Mouse (Mus musculus): Measurements from ENCODE around the gene Prss36.
"Not testable (repeated sequence)": the region's sequence is repeated elsewhere in the genome, so short reads cannot be mapped to it uniquely, and the experiment has no call there.

The Prss36 gene

DNA sequence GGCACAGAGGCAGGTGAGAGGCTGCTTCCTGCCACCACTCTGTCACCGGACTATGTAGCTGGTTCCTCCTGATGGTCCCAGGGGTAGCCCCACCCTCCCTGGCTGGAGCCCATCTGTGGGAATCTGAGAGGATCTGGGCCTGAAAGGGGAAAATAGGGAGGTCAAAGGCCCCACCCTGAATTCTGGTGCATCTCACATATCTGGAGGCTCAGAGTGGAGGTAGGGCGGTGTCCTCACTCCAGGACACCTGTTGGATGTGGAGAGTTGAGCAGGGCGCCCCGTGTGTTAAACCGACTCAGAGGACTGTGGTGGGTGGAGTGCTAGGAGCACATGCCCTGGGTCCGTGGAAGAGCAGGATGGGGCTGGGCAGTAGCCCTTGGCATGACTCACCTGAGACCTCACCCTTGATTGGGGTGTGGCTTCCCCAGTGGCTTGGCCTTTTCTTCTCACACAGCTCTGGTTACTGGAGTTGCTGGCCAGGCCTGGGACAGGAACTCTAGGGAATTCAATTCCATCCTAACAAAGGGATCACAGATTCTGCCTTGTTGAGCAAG, at the start of gene Prss36:
Prss36 (minus strand) TSS at position 256 of the 554 bp plus-strand sequence.
- no peak for DNase-seq (ENCODE audit: low spot score in 2 of 2)

DNA sequence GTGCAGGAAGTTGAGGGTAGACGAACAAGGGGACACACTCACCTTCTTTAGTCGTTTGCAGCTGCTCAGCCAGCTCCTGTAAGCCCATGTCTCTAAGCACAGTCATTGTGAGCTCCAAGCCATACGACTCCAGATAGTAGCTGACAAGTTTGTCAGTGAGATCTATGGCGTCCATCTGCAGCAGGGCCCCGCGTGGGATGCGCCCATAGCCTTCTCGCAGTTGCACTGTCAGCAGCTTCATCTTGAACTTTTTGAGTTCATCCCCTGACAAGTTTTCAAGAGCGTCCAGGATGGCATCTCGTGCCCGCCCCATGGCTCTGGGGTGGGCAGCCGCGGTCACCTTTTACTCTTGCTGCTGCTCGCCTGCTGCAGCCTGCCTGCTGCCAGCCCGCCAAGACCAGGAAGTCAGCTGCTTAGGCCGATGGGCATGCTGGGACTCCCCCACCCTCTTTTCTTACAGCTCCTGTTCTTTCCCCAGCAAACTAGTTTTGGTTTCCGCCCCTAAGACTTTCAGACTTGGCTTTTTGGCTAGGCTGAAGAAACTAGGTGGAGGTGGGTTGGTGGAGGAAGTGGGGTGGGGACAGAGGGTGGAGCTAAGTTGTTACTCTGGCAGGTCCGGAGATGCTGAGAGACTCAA, 46.9 kb upstream of the Prss36 start, which contains the start of gene Pycard:
Pycard (minus strand) TSS at position 527 of the 637 bp plus-strand sequence.
- peak; percentile 62 for DNase-seq (ENCODE audit: low spot score in 2 of 2)

DNA sequence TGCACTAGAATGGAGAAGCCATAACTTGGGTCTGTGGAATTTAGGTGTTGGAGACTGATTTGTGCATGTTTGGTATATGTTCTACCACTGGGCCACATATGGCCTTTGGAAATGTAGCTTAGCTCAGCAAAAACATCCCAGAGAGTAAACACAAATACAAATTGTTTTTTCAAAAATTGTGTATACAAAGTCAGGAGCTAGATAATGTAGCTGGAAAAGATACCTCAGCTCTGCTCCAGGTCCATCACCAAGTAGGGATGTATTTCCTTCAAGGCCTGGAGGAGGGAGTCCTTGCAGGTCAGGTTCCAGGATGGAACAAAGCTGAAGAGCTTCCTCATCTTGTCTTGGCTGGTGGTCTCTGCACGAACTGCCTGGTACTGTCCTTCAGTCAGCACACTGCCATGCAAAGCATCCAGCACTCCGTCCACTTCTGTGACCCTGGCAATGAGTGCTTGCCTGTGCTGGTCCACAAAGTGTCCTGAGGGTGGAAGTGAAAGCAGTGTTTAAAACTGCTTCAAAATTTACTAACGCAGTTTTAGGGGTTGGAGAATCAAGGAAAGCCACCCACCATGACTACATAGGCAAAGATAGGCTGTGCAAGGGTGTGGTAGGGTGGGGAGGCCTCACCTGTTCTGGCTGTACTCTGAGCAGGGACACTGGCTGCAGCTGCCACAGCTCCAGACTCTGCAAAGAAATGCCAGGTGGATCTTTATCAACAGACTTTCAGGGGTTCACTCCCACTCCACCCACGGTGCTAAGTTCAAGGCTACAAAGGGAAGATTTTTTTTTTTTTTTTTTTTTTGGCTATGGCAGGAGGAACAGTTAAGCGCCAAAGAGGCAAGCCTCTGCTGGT, 46.2 kb upstream of the Prss36 start:
- no peak for DNase-seq (ENCODE audit: low spot score in 2 of 2)

DNA sequence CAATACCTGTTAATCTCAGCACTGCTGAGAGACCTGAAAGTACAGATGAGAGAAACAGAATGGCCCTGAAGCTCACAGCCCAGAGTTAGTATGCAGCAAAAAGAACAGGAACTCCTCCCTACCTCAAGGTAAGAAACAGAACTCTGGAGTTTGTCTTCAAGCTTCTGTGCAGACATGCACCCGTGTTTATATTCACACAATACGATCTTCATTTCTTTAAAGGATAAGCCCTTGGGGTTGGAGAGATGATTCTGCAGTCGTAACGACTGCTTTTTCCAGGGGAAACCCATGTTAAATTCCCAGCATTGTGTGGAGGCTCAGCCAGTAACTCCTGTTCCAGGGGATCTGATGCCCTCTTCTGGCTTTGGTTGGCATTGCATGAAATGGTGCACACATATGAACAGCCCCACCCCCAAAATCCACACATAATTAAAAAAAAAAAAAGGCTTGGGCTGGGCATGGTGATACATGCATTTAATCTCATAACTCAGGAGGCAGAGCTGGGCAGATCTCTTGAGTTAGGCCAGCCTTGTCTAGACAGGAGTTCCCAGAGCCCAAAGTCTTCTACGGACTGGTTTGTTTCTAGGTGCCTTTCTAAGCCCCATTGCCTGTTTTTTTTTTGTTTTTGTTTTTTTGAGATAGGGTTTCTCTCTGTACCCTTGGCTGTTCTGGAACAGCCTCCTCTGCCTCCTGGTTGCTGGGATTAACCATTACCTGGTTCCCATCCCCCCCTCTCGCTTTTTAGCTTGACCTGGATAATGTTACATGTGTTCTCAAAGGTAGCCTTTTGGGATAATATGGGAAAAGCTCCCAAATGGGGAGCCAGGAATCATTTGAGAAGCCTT, 45.3 kb upstream of the Prss36 start:
- DNase-seq (ENCODE audit: low spot score in 2 of 2), result peak; percentile 42 to 61

DNA sequence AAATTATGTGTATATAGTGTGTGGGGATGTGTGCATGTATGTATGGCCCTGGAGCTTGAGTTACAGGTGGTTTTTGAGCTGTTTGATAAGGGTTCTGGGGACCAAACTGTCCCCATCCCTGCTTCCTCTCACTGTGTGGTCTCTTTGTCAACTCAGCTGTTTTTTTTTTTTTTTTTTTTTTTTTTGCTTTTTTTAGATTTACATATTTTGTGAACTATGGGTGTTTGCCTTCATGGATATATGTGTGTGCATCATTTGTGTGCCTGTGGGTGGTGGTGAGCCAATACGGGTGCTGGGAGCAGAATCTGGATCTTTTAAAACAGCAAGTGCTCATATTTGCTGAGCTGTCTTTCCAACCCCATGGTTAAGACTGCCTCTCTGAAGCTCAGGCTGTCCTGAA, 42.4 kb upstream of the Prss36 start:
- no peak for DNase-seq (ENCODE audit: low spot score in 2 of 2)

DNA sequence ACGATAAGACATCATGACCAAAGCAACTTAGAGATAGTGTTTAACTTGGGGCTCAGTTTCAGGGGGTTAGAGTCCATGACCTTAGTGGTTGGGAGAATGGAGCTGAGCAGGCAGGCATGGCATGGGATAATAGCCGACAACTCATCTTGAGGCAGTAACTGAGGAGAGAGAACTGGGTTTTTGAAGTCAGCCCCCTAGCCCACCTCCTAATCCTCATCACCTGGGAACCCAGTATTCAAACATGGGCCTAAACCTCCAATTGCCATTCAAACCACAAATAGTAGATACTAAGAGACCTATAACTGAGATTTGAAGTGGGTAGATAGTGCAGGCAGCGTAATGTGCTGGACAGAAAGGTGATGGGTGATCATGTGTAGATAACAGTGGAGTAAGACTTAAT, 34.1 kb upstream of the Prss36 start:
- DNase-seq (ENCODE audit: low spot score in 2 of 2), result no peak

DNA sequence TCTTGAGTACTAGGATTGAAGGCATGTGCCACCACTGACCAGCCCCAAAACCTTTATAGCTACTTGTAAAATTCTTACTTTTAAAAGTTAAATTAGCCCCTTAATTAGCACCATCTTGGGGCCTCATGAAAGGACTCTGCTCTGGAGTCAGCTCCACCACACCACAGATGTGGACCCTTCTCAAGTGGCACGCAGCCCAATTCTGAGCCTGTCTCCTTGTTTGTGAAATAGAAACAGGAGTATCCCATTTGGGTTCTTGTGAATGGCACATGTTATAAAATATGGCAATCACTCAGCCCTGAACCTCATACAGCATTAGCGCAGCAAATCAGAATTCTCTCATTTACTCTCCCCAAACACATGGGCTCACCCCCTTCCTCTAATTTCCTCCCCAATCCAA, 32.3 kb upstream of the Prss36 start:
- DNase-seq (ENCODE audit: low spot score in 2 of 2), result no peak

DNA sequence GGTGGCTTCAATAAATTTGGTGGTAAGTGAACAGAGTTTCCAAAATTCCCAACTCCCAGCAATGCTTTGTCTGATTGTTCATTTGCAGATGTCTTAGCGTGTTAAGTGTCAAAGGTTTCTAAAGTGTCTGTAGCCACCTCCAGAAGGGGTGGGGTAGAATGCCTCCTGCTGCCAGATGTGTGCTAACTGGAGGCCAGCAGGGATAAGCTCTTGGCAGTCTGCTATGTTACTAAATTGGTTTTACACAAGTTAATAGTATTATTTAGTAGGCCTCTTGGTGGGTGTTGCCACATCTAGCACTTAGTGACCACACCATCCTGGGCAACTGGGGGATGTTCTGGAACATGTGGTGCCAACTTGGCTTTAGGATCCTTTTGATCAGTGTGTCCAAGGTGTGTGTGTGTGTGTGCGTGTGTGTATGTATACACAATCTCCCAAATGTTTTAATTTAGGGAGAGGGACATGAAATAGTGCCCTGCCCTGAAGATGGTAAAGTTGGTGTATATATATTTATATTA, 27.9 kb upstream of the Prss36 start:
- no peak for DNase-seq (ENCODE audit: low spot score in 2 of 2)

DNA sequence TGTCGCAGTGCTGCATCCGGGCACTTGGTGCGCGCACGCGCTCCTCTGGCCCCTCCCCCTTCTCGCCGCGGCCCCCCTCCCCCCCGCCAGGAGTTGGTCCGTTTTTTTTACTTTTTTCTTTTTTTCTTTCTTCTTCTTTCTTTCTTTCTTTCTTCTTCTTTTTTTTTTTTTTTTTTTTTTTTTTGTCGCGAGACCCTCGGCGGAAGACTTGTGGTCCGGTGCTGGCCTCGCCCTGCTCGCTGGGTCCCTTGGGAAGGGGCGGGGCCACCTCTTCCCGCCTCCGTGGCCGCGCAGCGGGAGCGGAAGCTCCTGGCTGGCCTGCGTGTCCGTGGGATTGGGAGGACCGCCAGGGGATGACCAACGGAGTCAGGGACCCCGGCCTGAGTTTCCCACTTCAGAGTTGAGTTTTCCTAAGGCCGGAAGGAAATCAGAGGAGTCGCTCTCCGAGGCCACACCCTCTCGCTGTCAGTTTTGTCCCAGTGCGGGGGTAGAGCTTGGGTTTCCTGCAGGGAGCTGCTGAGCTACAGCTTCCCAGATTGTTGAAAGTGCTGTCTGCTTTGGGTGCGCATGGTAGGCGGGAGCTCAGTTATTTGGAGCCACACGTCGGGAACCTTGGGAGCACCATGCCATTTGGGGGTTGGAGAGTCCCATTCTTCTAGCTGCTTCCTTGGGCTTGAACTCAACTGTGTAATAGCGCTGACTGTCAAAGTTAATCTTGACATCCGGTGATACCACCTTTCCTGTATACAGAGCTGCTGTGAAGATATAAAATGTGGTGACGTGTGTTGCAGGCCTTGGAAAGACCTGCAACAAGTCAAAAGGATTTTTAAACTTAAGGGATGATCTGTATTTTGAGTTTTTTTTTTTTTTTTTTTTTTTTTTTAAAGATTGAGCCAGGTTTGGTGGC, 21.6 kb upstream of the Prss36 start:
- peak; percentile 59 to 61 for DNase-seq (ENCODE audit: low spot score in 2 of 2)

DNA sequence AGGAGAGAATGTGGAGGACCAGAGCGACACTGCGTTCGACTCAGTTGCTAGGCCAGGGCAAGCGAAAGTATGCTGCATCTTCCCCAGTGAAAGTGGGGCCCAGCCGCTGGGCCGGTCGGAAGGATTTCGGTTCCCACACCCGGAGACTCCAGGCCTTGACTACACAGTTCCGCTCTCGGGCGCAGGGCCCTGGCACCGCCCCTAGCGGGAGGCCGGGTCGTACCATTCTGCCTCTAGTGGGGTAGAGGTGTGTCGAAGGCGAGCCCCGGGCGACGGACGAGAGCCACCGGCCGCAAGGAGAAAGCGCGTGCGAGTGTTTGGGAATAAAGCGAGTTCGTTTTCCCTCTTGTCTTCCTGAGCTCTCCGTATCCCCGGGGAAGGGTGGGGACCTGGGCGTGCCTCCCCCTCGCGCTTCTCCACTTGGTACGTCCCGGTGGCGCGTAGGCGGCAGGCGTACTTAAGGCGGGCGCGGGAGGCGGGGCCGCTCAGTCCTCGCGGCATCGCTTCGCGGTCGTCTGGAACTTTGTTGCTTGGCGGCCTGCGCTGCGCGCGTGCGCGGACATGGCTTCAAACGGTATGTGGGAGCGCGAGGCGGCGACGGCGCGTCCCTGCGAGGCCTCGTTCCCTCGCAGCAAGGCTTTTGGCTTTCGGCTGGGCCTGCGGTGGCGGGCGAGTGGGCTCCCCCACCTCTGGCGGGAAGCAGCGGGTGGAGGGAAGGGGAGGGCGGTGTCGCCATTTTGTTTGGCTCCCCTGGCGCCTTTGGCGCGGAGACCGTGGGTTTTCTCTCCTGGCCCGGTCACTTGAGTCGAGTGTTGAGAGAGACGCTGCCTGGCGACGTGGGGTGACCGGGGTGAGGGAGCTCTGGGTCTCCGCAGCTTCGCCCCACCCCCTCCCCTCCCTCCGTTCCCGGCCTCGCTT, 20.7 kb upstream of the Prss36 start, which contains the start of gene Fus:
Fus (plus strand) TSS at position 454 of the 918 bp plus-strand sequence.
- peak; percentile 90 to 96 for DNase-seq (ENCODE audit: low spot score in 2 of 2)

DNA sequence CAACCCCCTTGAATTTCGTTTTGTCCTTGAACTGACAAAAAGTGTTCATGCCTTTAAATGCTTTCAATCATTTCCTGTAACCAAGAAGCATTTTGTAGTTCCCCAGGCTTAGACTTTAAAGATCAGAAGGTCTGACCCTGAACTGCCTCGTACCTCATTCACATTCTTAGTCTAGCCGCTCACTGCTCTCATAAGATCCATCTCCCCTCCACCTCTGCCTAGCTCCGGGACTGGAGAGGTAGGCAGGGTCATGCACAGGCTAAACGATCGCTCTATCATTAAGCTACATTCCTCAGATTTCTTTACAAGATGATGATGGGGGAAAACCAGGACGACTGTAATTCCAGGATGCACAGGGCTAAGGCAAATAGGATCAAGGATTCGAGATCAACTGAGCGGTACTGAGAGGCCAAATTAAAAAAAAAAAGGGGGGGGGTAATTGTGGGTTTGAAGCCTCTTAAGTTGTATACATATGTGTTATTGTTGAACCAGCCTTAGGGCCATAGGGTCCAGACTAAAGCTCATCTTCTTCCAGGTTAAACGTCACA, 19.9 kb upstream of the Prss36 start:
- no peak for DNase-seq (ENCODE audit: low spot score in 2 of 2)

DNA sequence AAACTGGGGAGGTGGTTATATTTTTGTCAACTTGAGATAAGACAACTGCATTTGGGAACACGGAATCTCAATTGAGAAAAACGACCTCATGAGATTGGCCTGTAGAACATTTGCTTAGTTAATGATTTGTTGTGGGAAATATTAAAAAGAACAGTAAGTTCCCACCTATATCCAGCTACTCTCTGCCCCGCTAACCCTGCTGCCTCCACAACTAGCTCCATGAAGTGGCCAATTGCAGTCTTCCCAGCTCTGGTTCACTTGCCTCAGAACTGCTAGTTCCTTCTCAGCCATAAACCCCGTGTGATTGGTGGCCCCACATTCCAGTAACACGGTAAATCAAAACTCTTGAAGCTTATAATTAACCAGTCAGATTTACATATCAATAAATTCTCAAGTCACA, 12.8 kb upstream of the Prss36 start:
- DNase-seq (ENCODE audit: low spot score in 2 of 2), result no peak

DNA sequence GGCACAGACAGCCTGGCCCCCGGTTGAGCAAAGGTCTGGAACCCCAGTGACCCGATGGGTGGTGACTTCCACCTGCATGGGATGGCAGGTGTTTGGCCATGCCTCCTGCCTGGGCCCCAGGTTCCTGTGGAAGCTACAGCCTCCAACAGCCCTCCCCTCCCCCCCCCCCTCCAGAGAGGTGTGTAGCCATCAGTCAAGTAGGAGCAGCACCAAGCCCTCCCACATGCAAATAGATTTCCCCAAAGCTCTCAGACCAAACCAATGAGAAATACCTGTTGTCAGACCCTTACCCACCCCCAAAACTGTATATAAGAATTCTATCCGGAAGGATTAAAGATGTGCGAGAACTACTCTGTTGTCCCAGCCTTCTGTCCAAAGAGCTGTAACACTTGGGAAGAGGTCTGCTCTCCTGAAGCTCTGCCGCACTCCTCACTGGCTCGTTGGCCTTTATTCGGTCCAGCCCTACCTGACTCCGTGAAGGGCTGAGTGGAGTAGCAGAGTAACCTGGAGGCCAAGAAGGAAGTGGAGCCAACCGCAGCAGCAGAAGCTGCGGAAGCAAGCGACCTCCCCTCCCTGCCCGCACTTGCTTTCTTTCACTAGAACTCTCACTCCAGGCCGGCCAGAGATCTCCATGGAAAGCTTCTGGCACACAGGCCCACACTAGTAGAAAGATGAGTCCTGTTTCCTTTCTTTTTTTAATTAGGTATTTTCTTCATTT, 6.5 kb upstream of the Prss36 start:
- no peak for DNase-seq (ENCODE audit: low spot score in 2 of 2)

DNA sequence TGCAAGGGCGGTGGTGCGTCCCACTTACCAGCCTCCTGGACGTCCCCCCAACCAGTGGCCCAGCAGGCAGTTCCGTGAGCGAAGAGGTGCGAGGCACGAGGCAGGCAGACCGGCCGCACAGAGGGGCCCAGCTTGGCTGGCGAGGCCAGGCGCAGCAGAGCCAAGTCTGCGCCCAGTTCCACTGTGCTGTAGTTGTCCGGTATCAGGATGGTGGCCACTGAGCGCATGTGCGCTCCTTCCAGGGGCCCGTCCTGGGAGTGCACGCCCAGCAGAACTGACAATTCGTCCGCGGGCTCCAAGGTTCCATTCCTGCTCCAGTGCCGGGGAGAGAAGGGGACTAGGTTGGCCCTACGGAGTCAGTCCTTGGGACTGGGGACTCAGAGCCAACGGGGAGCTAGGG, 1.9 kb downstream of the Prss36 start:
- DNase-seq (ENCODE audit: low spot score in 2 of 2), result no peak

DNA sequence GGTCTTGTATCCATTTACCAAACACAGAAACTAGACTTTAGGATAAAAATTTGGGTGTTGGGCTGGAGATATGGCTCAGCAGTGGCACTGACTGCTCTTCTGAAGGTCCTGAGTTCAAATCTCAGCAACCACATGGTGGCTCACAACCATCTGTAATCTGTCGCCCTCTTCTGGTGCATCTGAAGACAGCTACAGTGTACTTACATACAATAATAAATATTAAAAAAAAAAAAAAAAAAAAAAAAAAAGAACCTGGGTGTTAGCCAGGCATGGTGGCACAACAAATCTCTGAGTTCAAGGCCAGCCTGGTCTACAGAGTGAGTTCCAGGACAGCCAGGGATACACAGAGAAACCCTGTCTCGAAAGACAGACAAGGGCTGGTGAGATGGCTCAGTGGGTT, 4.4 kb downstream of the Prss36 start:
- DNase-seq (ENCODE audit: low spot score in 2 of 2), result not testable (repeated sequence)

DNA sequence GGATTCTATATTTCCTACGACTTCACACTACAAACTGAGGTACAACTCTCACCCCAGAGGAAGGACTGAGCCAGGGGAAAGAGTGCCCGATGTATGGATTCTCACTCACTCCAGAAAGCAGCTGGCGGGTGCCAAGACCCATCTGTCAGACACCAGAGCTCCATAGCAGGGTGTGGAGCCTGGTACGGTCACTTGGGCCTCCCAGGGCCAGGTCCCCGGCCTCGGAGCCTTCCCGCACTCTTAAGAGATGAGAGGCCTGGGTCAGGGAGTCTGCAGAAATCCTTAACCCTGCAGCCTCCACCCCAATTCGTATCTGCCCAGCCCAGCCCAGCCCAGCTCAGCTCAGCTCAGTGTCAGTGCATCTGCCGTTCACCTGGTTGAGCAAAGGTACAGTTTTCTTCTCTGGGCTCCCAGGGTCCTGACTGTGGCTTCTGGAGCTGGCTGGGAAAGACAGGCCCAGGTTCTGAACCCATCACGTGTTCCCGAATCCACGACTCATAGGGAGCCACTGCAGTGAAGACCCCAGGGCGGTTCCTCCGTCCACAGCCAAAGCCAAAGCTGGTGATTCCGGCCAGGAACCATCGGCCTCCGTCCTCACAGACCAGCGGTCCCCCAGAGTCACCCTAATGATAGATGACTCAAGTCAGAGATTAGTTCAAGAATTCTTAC, 10.2 kb downstream of the Prss36 start:
- DNase-seq (ENCODE audit: low spot score in 2 of 2), result no peak

DNA sequence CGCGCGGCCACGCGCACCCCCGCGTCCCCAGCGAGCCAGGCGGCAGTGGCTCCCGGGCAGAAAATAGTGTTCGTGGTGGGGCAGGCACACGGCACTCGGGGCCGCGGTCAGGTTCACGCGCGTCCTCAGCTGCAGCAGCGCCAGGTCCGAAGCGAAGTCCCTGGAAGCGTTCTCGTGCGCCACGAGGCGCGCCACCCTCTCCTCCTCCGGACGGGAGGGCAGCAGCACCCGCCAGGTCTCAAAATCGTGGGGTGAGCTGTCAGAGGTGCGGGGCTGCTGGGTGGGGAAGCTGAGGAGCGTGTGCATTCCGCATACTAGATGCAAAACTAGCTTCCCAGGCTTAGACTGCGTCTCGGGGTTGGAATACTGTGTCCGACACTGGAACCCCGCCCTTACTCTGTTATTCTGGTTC, 10.8 kb downstream of the Prss36 start:
- no peak for DNase-seq (ENCODE audit: low spot score in 2 of 2)

Measured in urinary bladder, adult 18-20 months (tissue).